In the genomic region with DNA sequence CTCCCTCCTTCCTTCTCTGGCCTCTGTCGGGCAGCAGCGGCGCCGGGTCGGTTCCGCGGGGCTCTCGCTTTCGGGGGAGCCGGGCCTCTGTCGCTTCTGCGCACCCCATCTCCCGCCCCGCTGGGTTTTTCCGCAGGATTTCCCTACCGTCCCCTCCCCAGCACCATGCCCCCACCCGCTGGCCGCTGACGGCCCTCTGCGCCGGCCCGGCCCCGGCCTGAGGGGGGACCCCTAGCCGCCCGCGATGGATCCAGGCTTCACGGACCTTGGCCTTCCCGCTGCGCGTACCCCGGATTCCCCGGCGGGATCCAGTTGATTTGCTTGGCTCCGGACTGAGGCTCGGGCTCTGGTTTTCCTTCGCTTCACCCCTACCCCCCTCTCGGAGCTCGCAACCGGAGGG, we compare ENCODE assay signal across 8 mouse cellular contexts. TPM values are rescaled to one million over a fixed set of nuclear protein-coding genes. Genes with fewer than 3 reads are reported as not detected.
DNase-seq lines count a peak whose midpoint lies in the region; ATAC-seq and TF ChIP-seq lines count a peak whose summit lies in the region.

No protein-coding gene starts in this region.

- no peaks in the 10 kb centered on the region for H3K36me3 ChIP-seq in spleen, adult 2 months (ENCODE audit: control insufficient read depth, insufficient read depth, low read length)
- H3K36me3 ChIP-seq in limb, embryonic 11.5 days (ENCODE audit: control insufficient read depth, insufficient read depth, low read length): no peaks in the 10 kb centered on the region
- H3K36me3 ChIP-seq in stomach, embryonic 14.5 days (ENCODE audit: control insufficient read depth, insufficient read depth, low read length): no peaks in the 10 kb centered on the region

- no peak for TF ChIP-seq POLR2A in spleen, adult 2 months (IDR thresholded peaks at IDR 0.05; ENCODE audit: low read depth, low read length)

- no peaks in the 10 kb centered on the region for H3K9me3 ChIP-seq in limb, embryonic 11.5 days (ENCODE audit: control insufficient read depth, low read length)
- H3K9me3 ChIP-seq in stomach, embryonic 14.5 days (ENCODE audit: control insufficient read depth, low read depth, low read length): no peaks in the 10 kb centered on the region

- no peak for ATAC-seq in limb, embryonic 11.5 days (ENCODE audit: insufficient number of reproducible peaks, low FRiP score, low TSS enrichment, low read depth)
- no peak for ATAC-seq in stomach, embryonic 14.5 days (ENCODE audit: insufficient number of reproducible peaks, insufficient read depth, low FRiP score, low read depth)

- DNase-seq in adrenal gland, postnatal 14 days: peak; percentile 23
- no peak for DNase-seq in adrenal gland, postnatal 10 days
- no peak for DNase-seq in spleen, adult 2 months (ENCODE audit: low read depth in 1 of 2, low spot score in 2 of 2)
- no peak for DNase-seq in spleen, postnatal 14 days (ENCODE audit: low spot score in 2 of 2)
- DNase-seq in limb, embryonic 11.5 days (ENCODE audit: low spot score): peak; percentile 41
- DNase-seq in MN1 (ENCODE audit: low spot score): no peak
- DNase-seq in spleen, adult 12 weeks (ENCODE audit: low spot score): no peak

- WGBS in spleen, adult 2 months: 2% methylated on average over 35 of the region's 39 CpGs
- WGBS in limb, embryonic 11.5 days: under 1% methylated on average over 37 of the region's 39 CpGs
- 0% methylated on average over 39 of the region's 39 CpGs for WGBS in stomach, embryonic 14.5 days

- no peak for TF ChIP-seq CTCF in spleen, adult 2 months (IDR thresholded peaks at IDR 0.05; ENCODE audit: extremely low read depth, insufficient read depth, insufficient read length, insufficient replicate concordance)

- no peak overlapping the region for H3K27ac ChIP-seq in spleen, adult 2 months (ENCODE audit: insufficient read depth, low read length)
- H3K27ac ChIP-seq in limb, embryonic 11.5 days (replicated peaks; ENCODE audit: low read depth, low read length): no peak overlapping the region
- no peak overlapping the region for H3K27ac ChIP-seq in stomach, embryonic 14.5 days (ENCODE audit: low read length)

- peak overlapping the region; percentile 34; the same call in 1 of the 2 replicates for H3K4me3 ChIP-seq in spleen, adult 2 months (ENCODE audit: extremely low read depth, insufficient read depth, insufficient read length)
- H3K4me3 ChIP-seq in limb, embryonic 11.5 days (ENCODE audit: low read depth, low read length): peak overlapping the region; percentile 44
- peak overlapping the region; percentile 47 for H3K4me3 ChIP-seq in stomach, embryonic 14.5 days (ENCODE audit: low read depth, low read length)

- H3K4me2 ChIP-seq in limb, embryonic 11.5 days (ENCODE audit: low read depth, severe bottlenecking): peak overlapping the region; percentile 79
- H3K4me2 ChIP-seq in stomach, embryonic 14.5 days (replicated peaks; ENCODE audit: low read depth, low read length): peak overlapping the region; percentile 87

- peaks cover 34% of the 10 kb centered on the region for H3K27me3 ChIP-seq in spleen, adult 2 months (ENCODE audit: control insufficient read depth, insufficient read depth, low read length)
- H3K27me3 ChIP-seq in limb, embryonic 11.5 days (ENCODE audit: control insufficient read depth, insufficient read depth, low read length): peaks cover 85% of the 10 kb centered on the region
- H3K27me3 ChIP-seq in stomach, embryonic 14.5 days (ENCODE audit: control insufficient read depth, insufficient read depth, low read length): peaks cover 38% of the 10 kb centered on the region

- peak overlapping the region; percentile 50 for H3K9ac ChIP-seq in limb, embryonic 11.5 days (ENCODE audit: low read length)
- H3K9ac ChIP-seq in stomach, embryonic 14.5 days (replicated peaks; ENCODE audit: low read depth, low read length): peak overlapping the region; percentile 25; the same call in 1 of the 2 replicates

- peaks cover 7% of the 10 kb centered on the region for H3K4me1 ChIP-seq in spleen, adult 2 months (ENCODE audit: control insufficient read depth, insufficient read depth, insufficient read length)
- peaks cover 12% of the 10 kb centered on the region; the same call in 1 of the 2 replicates for H3K4me1 ChIP-seq in limb, embryonic 11.5 days (ENCODE audit: control insufficient read depth, insufficient read depth, low read length)
- peaks cover 13% of the 10 kb centered on the region; the same call in 1 of the 2 replicates for H3K4me1 ChIP-seq in stomach, embryonic 14.5 days (ENCODE audit: control insufficient read depth, insufficient read depth, low read length)

RNA-seq across cellular contexts. Expression of gene Slc22a12, which starts 45.0 kb away (rescaled TPM):
- 0.64 TPM in 1 of 2 replicates, not detected in the other for total RNA-seq in adrenal gland, postnatal 14 days (2021)
- not detected for total RNA-seq in adrenal gland, postnatal 10 days (2021)
- polyA plus RNA-seq in spleen, adult 2 months (2012; rRNA removed): 0.81 and 1.0 TPM in 2 replicates
- polyA plus RNA-seq in limb, embryonic 11.5 days (2014; fragmentation: Nextera tagmentation; extraction: Ambion mirVana): not detected in 2 replicates
- not detected in 2 replicates for polyA plus RNA-seq in stomach, embryonic 14.5 days (2014; fragmentation: Nextera tagmentation; extraction: Ambion mirVana)

Comparison
In these comparisons a context has a peak if more than half of its experiments do, and no peak if none do; other contexts are left out.
1. DNase-seq: peak in adrenal gland, postnatal 14 days (single experiment) and limb, embryonic 11.5 days (single experiment); none in adrenal gland, postnatal 10 days (single experiment), spleen, adult 2 months (0 of 2), spleen, postnatal 14 days (0 of 2), MN1 (single experiment) and spleen, adult 12 weeks (single experiment).
2. Peak in every context shown above with its lines, with median percentiles within 50 percentile points of each other: H3K4me3 ChIP-seq.